Mouse (Mus musculus): Measurements from ENCODE around the gene Mtmr4. TPM values are rescaled to one million over a fixed set of nuclear protein-coding genes. Genes with fewer than 3 reads are reported as not detected.

The Mtmr4 gene
- polyA plus RNA-seq, 1 experiment: 47.7 TPM

- Histone ChIP-seq H3K4me3 (ENCODE audit: low read depth, low read length) (no peak overlapping the region), H3K4me1 (ENCODE audit: control insufficient read depth, insufficient read depth, low read length) (peaks cover 8% of the 10 kb centered on the region)
- TF ChIP-seq CTCF (IDR thresholded peaks at IDR 0.05; ENCODE audit: low read depth, low read length) (no peak), EP300 (IDR thresholded peaks at IDR 0.05; ENCODE audit: insufficient read depth, low read depth, low read length) (no peak), POLR2A (IDR thresholded peaks at IDR 0.05; ENCODE audit: insufficient read depth, low read length) (no peak)
Observed at GRCm38 (mm10) chr11:87574520-87575180, 17.3 kb upstream of the Mtmr4 start.

GRCm38 (mm10) chr11:87577601-87578248 lies 14.2 kb upstream of the Mtmr4 start:
- Histone ChIP-seq H3K27ac (ENCODE audit: insufficient read depth, low read length) (no peak overlapping the region), H3K9ac (ENCODE audit: low read depth, poor library complexity, severe bottlenecking) (0 out of 2 replicates have a peak overlapping the region, but pooled peaks have one; percentile 20)
- TF ChIP-seq EP300 (IDR thresholded peaks at IDR 0.05; ENCODE audit: insufficient read depth, low read depth, low read length) (no peak), CTCF (IDR thresholded peaks at IDR 0.05; ENCODE audit: low read depth, low read length) (no peak), POLR2A (IDR thresholded peaks at IDR 0.05; ENCODE audit: insufficient read depth, low read length) (no peak)

More at GRCm38 (mm10) chr11:87574520-87575180, 17.3 kb upstream of the Mtmr4 start:
- H3K36me3 ChIP-seq (ENCODE audit: control insufficient read depth, insufficient read depth, low read length, poor library complexity, severe bottlenecking): no peaks in the 10 kb centered on the region
- no peaks in the 10 kb centered on the region for H3K9me3 ChIP-seq (replicated peaks; ENCODE audit: control insufficient read depth, insufficient read depth, low read length, poor library complexity, severe bottlenecking)
- H3K27ac ChIP-seq (ENCODE audit: insufficient read depth, low read length): no peak overlapping the region
- H3K9ac ChIP-seq (ENCODE audit: low read depth, poor library complexity, severe bottlenecking): no peak overlapping the region
- no peaks in the 10 kb centered on the region for H3K27me3 ChIP-seq (ENCODE audit: control insufficient read depth, insufficient read depth, low read length, poor library complexity, severe bottlenecking)

DNA sequence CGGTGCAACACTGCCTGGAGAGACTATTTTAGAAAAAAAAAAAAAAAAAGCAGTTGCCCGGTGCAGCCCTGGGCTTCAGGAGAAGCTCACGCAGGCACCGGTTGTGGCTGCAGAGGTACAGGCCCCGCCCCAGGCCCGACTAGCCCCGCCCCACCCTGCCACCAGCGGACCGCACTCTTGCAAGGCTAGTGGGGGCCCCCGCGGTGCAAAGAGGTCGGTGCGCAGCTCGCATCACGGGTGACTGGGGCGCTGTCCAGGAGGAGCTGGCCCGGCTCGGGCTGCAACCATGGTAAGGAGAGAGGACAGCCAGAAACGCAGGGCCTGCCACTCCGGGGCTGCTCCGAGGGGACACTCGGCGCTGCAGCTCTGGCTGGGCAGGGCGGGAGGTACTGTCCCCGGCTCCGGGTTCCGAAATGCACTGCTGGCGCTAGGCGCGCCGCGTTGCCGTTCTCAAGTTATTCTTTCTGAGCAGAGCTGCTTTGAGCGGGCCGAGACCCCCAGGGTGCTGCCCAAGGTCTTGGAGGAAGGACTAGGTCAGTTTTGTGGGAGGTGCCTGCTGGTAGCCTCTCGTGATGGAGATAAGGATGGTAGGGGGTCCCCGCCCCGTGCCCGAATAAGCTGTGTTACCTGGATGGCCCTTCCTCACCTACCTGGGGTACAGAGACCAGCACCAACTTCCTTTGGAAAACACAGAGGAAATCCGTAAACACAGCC lies 13.6 kb upstream of the Mtmr4 start:
- Histone ChIP-seq H3K27me3 (ENCODE audit: control insufficient read depth, insufficient read depth, low read length, poor library complexity, severe bottlenecking) (no peaks in the 10 kb centered on the region), H3K9me3 (replicated peaks; ENCODE audit: control insufficient read depth, insufficient read depth, low read length, poor library complexity, severe bottlenecking) (no peaks in the 10 kb centered on the region), H3K9ac (ENCODE audit: low read depth, poor library complexity, severe bottlenecking) (peak overlapping the region; percentile 20; the same call in 1 of the 2 replicates), H3K27ac (ENCODE audit: insufficient read depth, low read length) (no peak overlapping the region), H3K4me3 (ENCODE audit: low read depth, low read length) (peak overlapping the region; percentile 65), H3K36me3 (ENCODE audit: control insufficient read depth, insufficient read depth, low read length, poor library complexity, severe bottlenecking) (no peaks in the 10 kb centered on the region), H3K4me1 (ENCODE audit: control insufficient read depth, insufficient read depth, low read length) (peaks cover 6% of the 10 kb centered on the region)
- TF ChIP-seq POLR2A (IDR thresholded peaks at IDR 0.05; ENCODE audit: insufficient read depth, low read length): no peak
- TF ChIP-seq CTCF (IDR thresholded peaks at IDR 0.05; ENCODE audit: low read depth, low read length): no peak
- no peak for TF ChIP-seq EP300 (IDR thresholded peaks at IDR 0.05; ENCODE audit: insufficient read depth, low read depth, low read length)

More at GRCm38 (mm10) chr11:87577601-87578248, 14.2 kb upstream of the Mtmr4 start:
- Histone ChIP-seq H3K9me3 (replicated peaks; ENCODE audit: control insufficient read depth, insufficient read depth, low read length, poor library complexity, severe bottlenecking) (no peaks in the 10 kb centered on the region), H3K4me3 (ENCODE audit: low read depth, low read length) (peak overlapping the region; percentile 65; the same call in 1 of the 2 replicates), H3K36me3 (ENCODE audit: control insufficient read depth, insufficient read depth, low read length, poor library complexity, severe bottlenecking) (no peaks in the 10 kb centered on the region), H3K4me1 (ENCODE audit: control insufficient read depth, insufficient read depth, low read length) (peaks cover 6% of the 10 kb centered on the region), H3K27me3 (ENCODE audit: control insufficient read depth, insufficient read depth, low read length, poor library complexity, severe bottlenecking) (no peaks in the 10 kb centered on the region)

DNA sequence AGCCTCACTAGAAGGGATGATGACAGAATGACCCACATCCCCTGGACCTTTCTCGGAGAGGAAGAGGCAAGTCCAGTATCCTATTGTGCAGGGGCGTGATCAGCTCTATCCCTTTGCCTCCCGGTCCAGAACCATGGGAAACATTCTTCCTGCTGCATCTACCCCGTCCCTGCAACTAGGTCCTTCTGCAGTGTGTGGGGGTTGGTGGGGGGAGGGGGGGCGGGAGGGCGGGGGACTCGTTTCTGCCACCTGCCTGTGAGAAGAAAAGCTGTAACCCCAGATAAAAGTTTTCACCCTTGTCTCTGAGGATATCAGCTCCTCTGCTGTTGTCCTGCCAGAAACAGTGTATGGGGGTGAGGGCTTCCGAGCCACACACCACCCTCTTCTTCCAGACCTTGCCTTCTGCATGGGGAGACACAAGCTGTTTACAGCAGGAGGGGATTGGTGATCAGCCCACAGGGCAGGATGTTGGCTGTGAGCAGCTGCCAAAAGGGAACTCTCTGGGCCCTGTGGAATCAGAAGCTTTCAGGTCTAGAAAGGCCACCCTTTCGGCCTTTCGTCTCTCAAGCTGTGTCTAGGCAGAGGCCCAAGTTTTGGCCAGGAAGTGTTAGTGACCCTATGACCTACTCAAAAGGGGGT lies 12.9 kb upstream of the Mtmr4 start:
- no peak for TF ChIP-seq POLR2A (IDR thresholded peaks at IDR 0.05; ENCODE audit: insufficient read depth, low read length)
- no peak for TF ChIP-seq EP300 (IDR thresholded peaks at IDR 0.05; ENCODE audit: insufficient read depth, low read depth, low read length)
- TF ChIP-seq CTCF (IDR thresholded peaks at IDR 0.05; ENCODE audit: low read depth, low read length): no peak
- H3K36me3 ChIP-seq (ENCODE audit: control insufficient read depth, insufficient read depth, low read length, poor library complexity, severe bottlenecking): no peaks in the 10 kb centered on the region
- no peaks in the 10 kb centered on the region for H3K9me3 ChIP-seq (replicated peaks; ENCODE audit: control insufficient read depth, insufficient read depth, low read length, poor library complexity, severe bottlenecking)
- peaks cover 6% of the 10 kb centered on the region for H3K4me1 ChIP-seq (ENCODE audit: control insufficient read depth, insufficient read depth, low read length)
- no peak overlapping the region for H3K9ac ChIP-seq (ENCODE audit: low read depth, poor library complexity, severe bottlenecking)
- H3K27me3 ChIP-seq (ENCODE audit: control insufficient read depth, insufficient read depth, low read length, poor library complexity, severe bottlenecking): no peaks in the 10 kb centered on the region
- H3K4me3 ChIP-seq (ENCODE audit: low read depth, low read length): peak overlapping the region; percentile 65
- no peak overlapping the region for H3K27ac ChIP-seq (ENCODE audit: insufficient read depth, low read length)

- H3K9ac ChIP-seq (ENCODE audit: low read depth, poor library complexity, severe bottlenecking): no peak overlapping the region
- H3K4me1 ChIP-seq (ENCODE audit: control insufficient read depth, insufficient read depth, low read length): peaks cover 6% of the 10 kb centered on the region
- H3K27me3 ChIP-seq (ENCODE audit: control insufficient read depth, insufficient read depth, low read length, poor library complexity, severe bottlenecking): no peaks in the 10 kb centered on the region
- TF ChIP-seq CTCF (IDR thresholded peaks at IDR 0.05; ENCODE audit: low read depth, low read length): no peak
- no peak for TF ChIP-seq EP300 (IDR thresholded peaks at IDR 0.05; ENCODE audit: insufficient read depth, low read depth, low read length)
- no peak for TF ChIP-seq POLR2A (IDR thresholded peaks at IDR 0.05; ENCODE audit: insufficient read depth, low read length)
- no peak overlapping the region for H3K4me3 ChIP-seq (ENCODE audit: low read depth, low read length)
- no peaks in the 10 kb centered on the region for H3K9me3 ChIP-seq (replicated peaks; ENCODE audit: control insufficient read depth, insufficient read depth, low read length, poor library complexity, severe bottlenecking)
- no peak overlapping the region for H3K27ac ChIP-seq (ENCODE audit: insufficient read depth, low read length)
- H3K36me3 ChIP-seq (ENCODE audit: control insufficient read depth, insufficient read depth, low read length, poor library complexity, severe bottlenecking): no peaks in the 10 kb centered on the region
Observed at GRCm38 (mm10) chr11:87579713-87580112, 12.2 kb upstream of the Mtmr4 start.

Data from ES-Bruce4 (cell line).